Mouse (Mus musculus) G1E-ER4 (cell line): ENCODE results near the gene Tbcb. TPM values are rescaled to one million over a fixed set of nuclear protein-coding genes. Genes with fewer than 3 reads are reported as not detected.
A peak's percentile ranks its signal among the peaks of the same experiment; 100 is the strongest.

ENCODE experiments used
- GATA1 ChIP-seq: IDR thresholded peaks from one replicate; pipeline ENCODE4 v1.8.0; 2012; ENCODE audit warnings: low read length, inconsistent platforms
- polyA plus RNA-seq: library from polyadenylated mRNA; stranded (reverse); fragments of >175 nt; gene quantifications from 2 replicates; pipeline ENCODE4 v1.2.3, GENCODE M21; 2012

Tbcb gene
- polyA plus RNA-seq, 1 experiment: 70.9 TPM

GRCm38 (mm10) chr7:30183879-30184289, 48.2 kb downstream of the Tbcb start, which contains the start of gene Cox7a1:
Cox7a1 (plus strand) TSS chr7:30184144.
- peak; percentile 84 for TF ChIP-seq GATA1

DNA sequence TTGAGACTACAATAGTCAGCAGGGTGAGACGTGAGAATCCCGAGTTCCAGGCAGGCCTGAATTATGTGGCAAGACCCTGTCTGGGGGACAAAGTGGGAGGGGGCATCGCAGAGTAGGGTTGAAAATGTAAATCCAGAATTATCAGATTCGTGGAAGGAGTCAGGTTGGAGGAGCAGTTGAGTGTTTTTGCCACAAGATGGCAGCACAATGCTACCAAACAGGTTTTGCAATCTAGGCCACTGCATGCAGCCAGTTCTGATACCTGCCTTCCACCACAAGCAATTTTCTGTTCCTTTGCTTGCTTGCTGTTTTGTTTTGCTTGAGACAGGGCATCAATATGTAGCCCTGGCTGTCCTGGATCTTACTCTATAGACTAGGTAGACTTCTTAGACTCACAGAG, 50.8 kb downstream of the Tbcb start:
- no peak for TF ChIP-seq GATA1

DNA sequence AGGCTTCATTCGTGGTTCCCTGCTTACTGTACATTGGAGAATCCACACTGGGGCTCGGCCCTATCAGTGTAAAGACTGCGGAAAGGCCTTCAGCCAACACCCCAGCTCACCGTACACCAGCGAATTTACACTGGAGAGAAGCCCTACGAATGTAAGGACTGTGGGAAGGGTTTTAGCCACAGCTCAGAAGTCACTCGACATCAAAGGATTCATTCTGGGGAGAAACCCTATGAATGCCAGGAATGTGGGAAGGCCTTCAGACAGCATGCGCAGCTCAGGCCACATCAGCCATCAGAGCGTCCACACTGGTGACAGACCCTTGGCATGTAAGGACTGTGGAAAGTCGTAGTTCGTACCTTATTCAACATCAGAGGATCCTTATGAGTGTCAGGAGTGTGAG, 53.8 kb downstream of the Tbcb start:
- TF ChIP-seq GATA1: no peak

- no peak for TF ChIP-seq GATA1
These were observed 55.6 kb downstream of the Tbcb start for GRCm38 (mm10) chr7:30176474-30176873.

Other genes starting within 250 kb of the Tbcb start
- gene Zfp568, start 248.3 kb downstream of the Tbcb start, polyA plus RNA-seq: 4.0 and 5.6 TPM in 2 replicates
- not detected in 2 replicates for gene Zfp14, start 180.9 kb downstream of the Tbcb start, polyA plus RNA-seq
- 0.17 and 0.26 TPM in 2 replicates for gene Zfp82, start 159.4 kb downstream of the Tbcb start, polyA plus RNA-seq
- gene Gm26920, start 141.9 kb downstream of the Tbcb start, polyA plus RNA-seq: not detected in 2 replicates
- 2.5 and 3.4 TPM in 2 replicates for gene Zfp566, start 141.7 kb downstream of the Tbcb start, polyA plus RNA-seq
- gene Zfp260, start 137.5 kb downstream of the Tbcb start, polyA plus RNA-seq: 0.19 and 0.64 TPM in 2 replicates
- 4.1 and 5.5 TPM in 2 replicates for gene Zfp382, start 110.3 kb downstream of the Tbcb start, polyA plus RNA-seq
- gene Zfp146, start 62.5 kb downstream of the Tbcb start, polyA plus RNA-seq: 8.2 and 19.8 TPM in 2 replicates
- 8.3 and 9.2 TPM in 2 replicates for gene Cox7a1, start 48.1 kb downstream of the Tbcb start, polyA plus RNA-seq
- 142 and 154 TPM in 2 replicates for gene Capns1, start 33.5 kb downstream of the Tbcb start, polyA plus RNA-seq
- 126 and 136 TPM in 2 replicates for gene Polr2i, start 324 bp downstream of the Tbcb start, polyA plus RNA-seq
- gene Ovol3, start 3.5 kb upstream of the Tbcb start, polyA plus RNA-seq: 0.15 TPM in 1 of 2 replicates, not detected in the other
- 0.12 and 0.26 TPM in 2 replicates for gene Thap8, start 47.8 kb upstream of the Tbcb start, polyA plus RNA-seq
- gene Wdr62, start 48.1 kb upstream of the Tbcb start, polyA plus RNA-seq: 40.6 and 75.2 TPM in 2 replicates
- gene Clip3, start 59.5 kb upstream of the Tbcb start, polyA plus RNA-seq: 0.24 TPM in 1 of 2 replicates, not detected in the other
- 59.9 and 74.5 TPM in 2 replicates for gene Alkbh6, start 76.4 kb upstream of the Tbcb start, polyA plus RNA-seq
- gene Syne4, start 82.5 kb upstream of the Tbcb start, polyA plus RNA-seq: 7.1 and 8.8 TPM in 2 replicates
- gene E130208F15Rik, start 89.5 kb upstream of the Tbcb start, polyA plus RNA-seq: 0.39 and 0.44 TPM in 2 replicates
- gene Sdhaf1, start 91.6 kb upstream of the Tbcb start, polyA plus RNA-seq: 23.4 and 30.5 TPM in 2 replicates
- not detected in 2 replicates for gene Lrfn3, start 130.5 kb upstream of the Tbcb start, polyA plus RNA-seq
- 0.25 TPM in 1 of 2 replicates, not detected in the other for gene Tyrobp, start 181.5 kb upstream of the Tbcb start, polyA plus RNA-seq
- not detected in 2 replicates for gene Hcst, start 187.6 kb upstream of the Tbcb start, polyA plus RNA-seq
- 0.12 and 0.16 TPM in 2 replicates for gene Nfkbid, start 189.5 kb upstream of the Tbcb start, polyA plus RNA-seq
- gene Aplp1, start 213.3 kb upstream of the Tbcb start, polyA plus RNA-seq: not detected in 2 replicates
- not detected in 2 replicates for gene Kirrel2, start 225.4 kb upstream of the Tbcb start, polyA plus RNA-seq
- gene Nphs1, start 226.0 kb upstream of the Tbcb start, polyA plus RNA-seq: not detected in 2 replicates